Mouse (Mus musculus): ENCODE data around the gene Rec8. TPM values are rescaled to one million over a fixed set of nuclear protein-coding genes. Genes with fewer than 3 reads are reported as not detected.

Rec8 gene
- polyA plus RNA-seq, 1 experiment from 2014 or later, result 8.5 TPM

- no peak overlapping the region for H3K9ac ChIP-seq
- peaks cover 6% of the 10 kb centered on the region for H3K4me1 ChIP-seq
- WGBS, result 94% methylated on average over 21 of the region's 21 CpGs
- no peak overlapping the region for H3K4me2 ChIP-seq
- H3K9me3 ChIP-seq, result no peaks in the 10 kb centered on the region
- ATAC-seq (ENCODE audit: low FRiP score), result no peak
- peaks cover 86% of the 10 kb centered on the region for H3K36me3 ChIP-seq (replicated peaks)
- no peak overlapping the region for H3K27ac ChIP-seq
- H3K27me3 ChIP-seq, result no peaks in the 10 kb centered on the region
- no peak overlapping the region for H3K4me3 ChIP-seq (replicated peaks)
Observed at GRCm38 (mm10) chr14:55598521-55599390, 19.1 kb upstream of the Rec8 start.

- H3K9me3 ChIP-seq, result no peaks in the 10 kb centered on the region
- WGBS, result 88% methylated on average over 7 of the region's 7 CpGs
- peak within 1 kb of the TSS; percentile 13; the same call in 1 of the 2 replicates for H3K27ac ChIP-seq
- no peaks in the 10 kb centered on the region for H3K27me3 ChIP-seq
- H3K4me2 ChIP-seq, result peak within 1 kb of the TSS; percentile 45
- no peak for ATAC-seq (ENCODE audit: low FRiP score)
- peaks cover 12% of the 10 kb centered on the region for H3K4me1 ChIP-seq
- H3K36me3 ChIP-seq (replicated peaks), result peaks cover 84% of the 10 kb centered on the region
- H3K9ac ChIP-seq, result peak within 1 kb of the TSS; percentile 33; the same call in 1 of the 2 replicates
- H3K4me3 ChIP-seq (replicated peaks), result peak within 1 kb of the TSS; percentile 26
Observed at GRCm38 (mm10) chr14:55603271-55603632, 14.6 kb upstream of the Rec8 start, which contains the start of gene Irf9. Irf9 (plus strand) TSS chr14:55603571.

GRCm38 (mm10) chr14:55603633-55604576, 13.9 kb upstream of the Rec8 start:
- WGBS, result 20% methylated on average over 19 of the region's 19 CpGs
- peak overlapping the region; percentile 33; the same call in 1 of the 2 replicates for H3K9ac ChIP-seq
- H3K36me3 ChIP-seq (replicated peaks), result peaks cover 84% of the 10 kb centered on the region
- peak; percentile 84 for ATAC-seq (ENCODE audit: low FRiP score)
- H3K27ac ChIP-seq, result peak overlapping the region; percentile 13; the same call in 1 of the 2 replicates
- no peaks in the 10 kb centered on the region for H3K27me3 ChIP-seq
- peak overlapping the region; percentile 45 for H3K4me2 ChIP-seq
- peak overlapping the region; percentile 26 for H3K4me3 ChIP-seq (replicated peaks)
- no peaks in the 10 kb centered on the region for H3K9me3 ChIP-seq
- peaks cover 12% of the 10 kb centered on the region for H3K4me1 ChIP-seq

- ATAC-seq (ENCODE audit: low FRiP score), result no peak
- H3K4me3 ChIP-seq (replicated peaks), result no peak overlapping the region
- no peaks in the 10 kb centered on the region for H3K27me3 ChIP-seq
- H3K27ac ChIP-seq, result no peak overlapping the region
- H3K9me3 ChIP-seq, result no peaks in the 10 kb centered on the region
- peaks cover 12% of the 10 kb centered on the region for H3K4me1 ChIP-seq
- no peak overlapping the region for H3K4me2 ChIP-seq
- 95% methylated on average over 11 of the region's 11 CpGs for WGBS
- H3K9ac ChIP-seq, result no peak overlapping the region
- H3K36me3 ChIP-seq (replicated peaks), result peaks cover 84% of the 10 kb centered on the region
Observed at GRCm38 (mm10) chr14:55604823-55605222, 13.0 kb upstream of the Rec8 start.

- Histone ChIP-seq H3K4me2 (no peak overlapping the region), H3K9ac (no peak overlapping the region), H3K27ac (no peak overlapping the region), H3K4me3 (replicated peaks) (no peak overlapping the region), H3K27me3 (no peaks in the 10 kb centered on the region), H3K9me3 (no peaks in the 10 kb centered on the region), H3K36me3 (replicated peaks) (peaks cover 74% of the 10 kb centered on the region), H3K4me1 (peaks cover 12% of the 10 kb centered on the region)
- 95% methylated on average over 16 of the region's 16 CpGs for WGBS
- ATAC-seq (ENCODE audit: low FRiP score), result no peak
Observed at GRCm38 (mm10) chr14:55605743-55606459, 11.9 kb upstream of the Rec8 start.

- no peaks in the 10 kb centered on the region for H3K9me3 ChIP-seq
- no peaks in the 10 kb centered on the region for H3K27me3 ChIP-seq
- no peak overlapping the region for H3K4me3 ChIP-seq (replicated peaks)
- peaks cover 11% of the 10 kb centered on the region for H3K4me1 ChIP-seq
- no peak for ATAC-seq (ENCODE audit: low FRiP score)
- no peak overlapping the region for H3K4me2 ChIP-seq
- H3K27ac ChIP-seq, result no peak overlapping the region
- 95% methylated on average over 6 of the region's 6 CpGs for WGBS
- H3K36me3 ChIP-seq (replicated peaks), result peaks cover 50% of the 10 kb centered on the region
- no peak overlapping the region for H3K9ac ChIP-seq
Observed at GRCm38 (mm10) chr14:55608339-55608738, 9.5 kb upstream of the Rec8 start.

- 74% methylated on average over 6 of the region's 6 CpGs for WGBS
- Histone ChIP-seq H3K4me1 (no peaks in the 10 kb centered on the region), H3K27ac (no peak overlapping the region), H3K4me2 (no peak overlapping the region), H3K4me3 (replicated peaks) (no peak overlapping the region), H3K36me3 (replicated peaks) (peaks cover 16% of the 10 kb centered on the region), H3K9me3 (no peaks in the 10 kb centered on the region), H3K27me3 (0 out of 2 replicates have a peak, but pooled peaks cover 2% of the 10 kb centered on the region), H3K9ac (no peak overlapping the region)
- no peak for ATAC-seq (ENCODE audit: low FRiP score)
Observed at GRCm38 (mm10) chr14:55613346-55613745, 4.5 kb upstream of the Rec8 start.

- 86% methylated on average over 7 of the region's 7 CpGs for WGBS
- Histone ChIP-seq H3K4me1 (0 out of 2 replicates have a peak, but pooled peaks cover 2% of the 10 kb centered on the region), H3K27me3 (0 out of 2 replicates have a peak, but pooled peaks cover 2% of the 10 kb centered on the region), H3K36me3 (replicated peaks) (peaks cover 3% of the 10 kb centered on the region; the same call in 1 of the 2 replicates), H3K9ac (no peak overlapping the region), H3K27ac (no peak overlapping the region), H3K9me3 (no peaks in the 10 kb centered on the region), H3K4me2 (no peak overlapping the region), H3K4me3 (replicated peaks) (no peak overlapping the region)
- no peak for ATAC-seq (ENCODE audit: low FRiP score)
Observed at GRCm38 (mm10) chr14:55614565-55615178, 3.2 kb upstream of the Rec8 start.

GRCm38 (mm10) chr14:55615876-55616275, 2.0 kb upstream of the Rec8 start:
- no peaks in the 10 kb centered on the region for H3K36me3 ChIP-seq (replicated peaks)
- 0 out of 2 replicates have a peak, but pooled peaks cover 2% of the 10 kb centered on the region for H3K4me1 ChIP-seq
- no peak overlapping the region for H3K4me2 ChIP-seq
- H3K27me3 ChIP-seq, result 0 out of 2 replicates have a peak, but pooled peaks cover 2% of the 10 kb centered on the region
- no peak overlapping the region for H3K9ac ChIP-seq
- no peak overlapping the region for H3K4me3 ChIP-seq (replicated peaks)
- ATAC-seq (ENCODE audit: low FRiP score), result no peak
- H3K27ac ChIP-seq, result no peak overlapping the region
- 50% methylated on average over 2 of the region's 2 CpGs for WGBS
- no peaks in the 10 kb centered on the region for H3K9me3 ChIP-seq

- H3K27ac ChIP-seq, result no peak overlapping the region
- H3K4me2 ChIP-seq, result no peak overlapping the region
- no peak overlapping the region for H3K9ac ChIP-seq
- H3K27me3 ChIP-seq, result 0 out of 2 replicates have a peak, but pooled peaks cover 2% of the 10 kb centered on the region
- no peaks in the 10 kb centered on the region for H3K9me3 ChIP-seq
- H3K4me1 ChIP-seq, result 0 out of 2 replicates have a peak, but pooled peaks cover 2% of the 10 kb centered on the region
- ATAC-seq (ENCODE audit: low FRiP score), result no peak
- H3K4me3 ChIP-seq (replicated peaks), result no peak overlapping the region
- 89% methylated on average over 2 of the region's 2 CpGs for WGBS
- no peaks in the 10 kb centered on the region for H3K36me3 ChIP-seq (replicated peaks)
Observed at GRCm38 (mm10) chr14:55616844-55617243, 993 bp upstream of the Rec8 start.

Measured in forebrain, embryonic 12.5 days (tissue).